Mouse (Mus musculus) spleen, postnatal 14 days (tissue): ENCODE data around the gene Adprh.
"Not testable (repeated sequence)": the region's sequence is repeated elsewhere in the genome, so short reads cannot be mapped to it uniquely, and the experiment has no call there.

Experiments used
- DNase-seq, 2 experiments: peaks; one replicate each; pipeline ENCODE4 v3.0.0; 2021 to 2022; ENCODE audit warnings: low spot score in 2 of 2

The Adprh gene

GRCm38 (mm10) chr16:38452442-38453202 is at the start of gene Adprh:
TSS of gene Adprh (minus strand) at chr16:38452703.
- peak; percentile 81 to 82 for DNase-seq

- DNase-seq, result no peak
Measured at GRCm38 (mm10) chr16:38496604-38497140, 44.2 kb upstream of the Adprh start.

- DNase-seq, result no peak
Measured at GRCm38 (mm10) chr16:38493890-38494289, 41.4 kb upstream of the Adprh start.

- DNase-seq, result no peak
Measured at GRCm38 (mm10) chr16:38492551-38492950, 40.0 kb upstream of the Adprh start.

GRCm38 (mm10) chr16:38483582-38484309 is 31.2 kb upstream of the Adprh start:
- peak in 1 of 2 experiments; percentile 10 for DNase-seq

GRCm38 (mm10) chr16:38482780-38483562 is 30.5 kb upstream of the Adprh start:
- DNase-seq, result peak in 1 of 2 experiments; percentile 38

GRCm38 (mm10) chr16:38481327-38481726 is 28.8 kb upstream of the Adprh start:
- no peak for DNase-seq

GRCm38 (mm10) chr16:38478296-38478695 is 25.8 kb upstream of the Adprh start:
- DNase-seq, result no peak

- not testable (repeated sequence) for DNase-seq
Measured at GRCm38 (mm10) chr16:38477241-38477608, 24.7 kb upstream of the Adprh start.

- peak in 1 of 2 experiments; percentile 21 for DNase-seq
Measured at GRCm38 (mm10) chr16:38476312-38477240, 24.1 kb upstream of the Adprh start.

- DNase-seq, result no peak
Measured at GRCm38 (mm10) chr16:38475681-38476311, 23.3 kb upstream of the Adprh start.

- DNase-seq, result no peak
Measured at GRCm38 (mm10) chr16:38474677-38475286, 22.3 kb upstream of the Adprh start.

GRCm38 (mm10) chr16:38473661-38474060 is 21.2 kb upstream of the Adprh start:
- no peak for DNase-seq

GRCm38 (mm10) chr16:38472507-38472873 is 20.0 kb upstream of the Adprh start:
- no peak for DNase-seq

- no peak for DNase-seq
Measured at GRCm38 (mm10) chr16:38471697-38472506, 19.4 kb upstream of the Adprh start.

GRCm38 (mm10) chr16:38469437-38469836 is 16.9 kb upstream of the Adprh start:
- no peak for DNase-seq

- DNase-seq, result no peak
Measured at GRCm38 (mm10) chr16:38468706-38469018, 16.2 kb upstream of the Adprh start.

GRCm38 (mm10) chr16:38467917-38468705 is 15.6 kb upstream of the Adprh start:
- no peak for DNase-seq
